Mouse (Mus musculus): Measurements from ENCODE around the gene Setdb2.
"Not testable (repeated sequence)": the region's sequence is repeated elsewhere in the genome, so short reads cannot be mapped to it uniquely, and the experiment has no call there.

The Setdb2 gene

DNA sequence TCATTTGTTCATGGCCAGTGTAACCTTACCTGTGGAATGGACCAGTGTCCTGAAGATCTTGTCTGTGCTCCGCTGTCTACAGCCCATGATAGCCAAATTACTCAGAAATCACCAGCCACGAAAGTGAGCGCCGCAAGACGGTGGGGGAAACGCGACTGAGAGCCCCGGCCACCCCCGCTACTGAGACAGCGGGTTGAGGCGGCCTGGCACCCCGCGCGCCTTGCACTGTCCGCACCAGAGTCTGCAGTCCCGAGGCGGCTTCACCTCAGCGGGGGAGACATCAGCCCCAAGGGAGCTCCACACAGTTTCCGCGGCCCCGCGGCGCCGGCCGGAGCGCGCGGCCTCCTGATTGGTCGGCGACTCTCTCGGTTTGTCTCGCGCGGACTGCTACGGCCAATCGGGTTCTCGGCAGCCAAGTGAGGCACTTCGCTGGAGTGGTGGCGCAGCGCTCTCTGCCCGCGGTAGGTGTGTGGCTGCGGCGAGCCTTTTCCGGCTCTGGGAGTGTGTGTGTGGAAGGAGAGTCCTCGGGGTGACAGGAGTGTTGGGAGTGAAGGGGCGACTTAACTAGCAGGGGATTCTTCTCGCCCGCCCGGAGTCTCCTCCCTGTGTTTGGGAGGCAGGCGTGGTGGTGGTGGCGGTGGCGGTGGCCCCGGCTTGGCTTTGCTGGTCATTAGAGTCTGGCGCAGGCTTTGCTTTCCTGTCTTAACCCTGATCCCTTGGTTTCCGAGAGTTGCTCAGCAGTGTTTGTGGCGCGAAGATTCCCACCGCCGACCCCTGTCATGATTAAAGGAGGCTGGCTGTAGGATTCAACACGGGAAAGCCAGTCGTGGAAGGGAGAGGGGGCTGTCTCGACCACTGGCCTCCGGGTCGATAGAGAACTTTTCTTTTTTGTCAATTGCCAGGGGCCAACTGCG, at the start of gene Setdb2, which contains the start of gene Cab39l:
TSS of gene Setdb2 (minus strand) at position 327 of the 914 bp plus-strand sequence.
TSS of gene Cab39l (plus strand) at position 415 of the 914 bp plus-strand sequence.
- DNase-seq (ENCODE audit: low spot score), result peak; percentile 93

GRCm38 (mm10) chr14:59485247-59485810, 44.6 kb upstream of the Setdb2 start:
- DNase-seq (ENCODE audit: low spot score), result no peak

- DNase-seq (ENCODE audit: low spot score), result peak; percentile 44
These were observed 38.0 kb upstream of the Setdb2 start for GRCm38 (mm10) chr14:59478699-59479098.

DNA sequence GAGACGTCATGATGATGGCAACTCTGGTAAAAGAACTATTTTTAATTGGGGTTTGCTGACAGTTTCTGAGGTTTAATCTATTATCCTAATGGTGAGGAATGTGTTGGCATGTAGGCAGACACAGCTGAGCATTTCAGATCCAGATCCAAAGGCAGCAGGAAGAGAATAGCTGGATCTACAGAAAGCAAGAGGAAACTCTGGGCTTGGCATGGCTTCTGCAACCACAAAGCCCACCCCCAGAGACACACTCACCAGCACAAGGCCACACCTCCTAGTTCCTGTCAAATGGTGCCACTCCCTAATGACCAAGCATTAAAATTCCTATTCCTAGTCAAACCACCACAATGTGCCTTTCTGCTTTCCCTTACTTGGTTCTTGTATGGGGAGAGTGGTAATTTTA, 30.1 kb upstream of the Setdb2 start:
- no peak for DNase-seq (ENCODE audit: low spot score)

- no peak for DNase-seq (ENCODE audit: low spot score)
These were observed 27.1 kb upstream of the Setdb2 start for GRCm38 (mm10) chr14:59467798-59468197.

DNA sequence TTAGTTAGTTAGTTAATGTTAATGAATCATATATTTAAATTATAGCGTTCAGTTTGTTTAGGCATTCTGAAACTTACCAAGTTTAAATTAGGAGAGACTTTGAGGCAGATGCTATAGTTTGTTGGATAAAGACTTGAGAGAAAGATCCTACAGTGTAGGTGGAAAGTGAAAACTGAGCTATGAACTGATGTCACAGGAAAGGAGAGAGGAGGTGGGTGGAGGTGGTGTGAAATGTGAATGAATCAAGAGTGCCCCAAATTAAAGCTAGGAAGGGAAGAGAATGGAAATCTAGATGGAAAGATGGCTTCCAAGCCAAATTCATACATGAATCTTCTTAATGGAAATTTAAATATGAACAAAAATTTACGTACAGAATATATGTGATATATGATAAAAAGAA, 25.8 kb upstream of the Setdb2 start:
- no peak for DNase-seq (ENCODE audit: low spot score)

- DNase-seq (ENCODE audit: low spot score), result no peak
These were observed 7.3 kb upstream of the Setdb2 start for GRCm38 (mm10) chr14:59447981-59448380.

GRCm38 (mm10) chr14:59445421-59445820, 4.7 kb upstream of the Setdb2 start:
- no peak for DNase-seq (ENCODE audit: low spot score)

DNA sequence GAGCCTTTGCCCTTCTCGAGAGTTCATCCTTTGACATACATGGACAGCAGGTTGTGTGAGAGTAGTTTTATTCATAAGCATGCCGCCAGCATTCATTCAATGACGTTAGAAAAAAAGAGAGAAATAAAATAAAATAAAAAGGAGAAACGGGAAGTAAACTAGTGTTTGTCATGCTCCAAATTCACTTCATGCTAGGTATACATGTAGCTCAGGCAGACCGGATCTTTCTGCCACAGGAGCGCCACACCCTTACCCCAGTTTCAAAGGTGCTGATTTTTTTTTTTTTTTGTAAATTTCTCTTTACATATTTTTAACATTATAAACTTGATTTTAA, 755 bp upstream of the Setdb2 start:
- no peak for DNase-seq (ENCODE audit: low spot score)

- no peak for DNase-seq (ENCODE audit: low spot score)
These were observed 645 bp downstream of the Setdb2 start for GRCm38 (mm10) chr14:59440039-59440438.

DNA sequence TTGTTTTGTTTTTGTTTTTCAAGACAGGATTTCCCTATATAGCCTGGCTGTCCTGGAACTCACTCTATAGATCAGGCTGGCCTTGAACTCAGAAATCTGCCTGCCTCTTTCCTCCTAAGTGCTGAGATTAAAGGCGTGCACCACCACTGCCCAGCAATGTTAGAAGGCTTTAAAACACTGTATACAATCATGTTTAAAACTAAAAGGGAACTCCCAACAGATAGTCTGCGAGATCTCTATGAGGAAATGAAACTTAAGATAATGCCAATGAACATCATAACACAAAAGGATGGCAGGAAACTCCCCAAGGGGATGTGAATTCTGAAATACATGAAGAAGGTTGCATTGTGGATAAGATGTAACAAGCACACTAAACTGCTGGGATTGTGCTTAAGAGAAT, 2.2 kb downstream of the Setdb2 start:
- no peak for DNase-seq (ENCODE audit: low spot score)

GRCm38 (mm10) chr14:59437398-59437797, 3.3 kb downstream of the Setdb2 start:
- DNase-seq (ENCODE audit: low spot score), result no peak

DNA sequence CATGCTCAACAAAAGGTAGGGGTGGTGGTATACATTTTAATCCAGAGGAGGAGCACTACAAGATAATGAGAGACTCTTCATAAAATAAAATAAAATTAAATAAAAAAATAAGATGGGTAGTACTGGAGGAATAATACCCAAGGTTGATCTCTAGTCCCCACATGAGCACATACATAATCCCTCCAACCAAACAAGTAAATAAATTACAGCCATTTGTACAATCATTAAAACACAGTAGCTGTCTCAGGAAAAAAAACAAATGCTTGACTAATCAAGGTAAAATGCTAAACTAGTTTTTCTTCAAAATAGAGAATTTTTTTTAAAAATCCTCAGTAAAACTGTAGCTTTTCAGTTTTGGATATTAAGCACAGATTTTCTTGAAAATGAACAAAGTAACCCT, 5.5 kb downstream of the Setdb2 start:
- DNase-seq (ENCODE audit: low spot score), result no peak

- DNase-seq (ENCODE audit: low spot score), result no peak
These were observed 6.8 kb downstream of the Setdb2 start for GRCm38 (mm10) chr14:59433902-59434301.

DNA sequence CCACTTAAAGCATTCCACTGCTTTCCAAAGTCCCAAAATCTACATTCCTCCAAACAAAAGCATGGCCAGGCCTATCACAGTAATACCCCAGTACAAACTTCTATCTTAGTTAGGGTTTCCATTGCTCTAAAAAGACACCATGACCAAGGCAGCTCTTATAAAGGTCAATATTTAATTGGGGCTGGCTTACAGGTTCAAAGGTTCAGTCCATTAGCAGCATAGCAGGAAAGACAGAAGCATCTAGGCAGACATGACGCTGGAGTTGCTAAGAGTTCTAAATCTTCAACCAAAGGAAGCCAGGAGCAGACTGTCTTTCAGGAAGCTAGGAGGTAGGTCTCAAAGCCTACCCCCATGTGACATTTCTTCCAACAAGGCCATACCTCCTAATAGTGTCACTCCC, 10.1 kb downstream of the Setdb2 start:
- DNase-seq (ENCODE audit: low spot score), result no peak

- DNase-seq (ENCODE audit: low spot score), result no peak
These were observed 17.6 kb downstream of the Setdb2 start for GRCm38 (mm10) chr14:59422912-59423663.

GRCm38 (mm10) chr14:59418171-59418570, 22.5 kb downstream of the Setdb2 start:
- no peak for DNase-seq (ENCODE audit: low spot score)

GRCm38 (mm10) chr14:59414979-59415378, 25.7 kb downstream of the Setdb2 start:
- DNase-seq (ENCODE audit: low spot score), result not testable (repeated sequence)

DNA sequence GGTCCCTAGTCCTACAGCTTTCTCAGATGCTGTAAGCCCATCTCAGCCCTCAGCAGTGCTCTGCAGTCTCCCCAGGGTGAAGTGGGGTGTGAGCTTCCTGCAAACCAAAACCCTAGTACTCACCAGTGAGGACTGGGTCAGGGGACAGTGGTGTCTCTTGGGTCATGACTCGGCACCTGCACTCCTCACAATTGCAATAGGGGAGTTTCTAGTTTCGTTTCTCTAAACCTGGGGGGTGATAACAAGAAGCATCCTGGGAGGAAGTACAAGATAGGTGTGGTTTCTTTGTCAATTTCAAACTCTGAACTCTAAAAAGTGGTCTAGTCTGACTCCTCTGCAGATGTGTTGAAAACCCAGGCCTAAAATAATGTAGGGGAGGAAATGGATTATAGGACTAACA, 43.7 kb downstream of the Setdb2 start:
- DNase-seq (ENCODE audit: low spot score), result no peak

DNA sequence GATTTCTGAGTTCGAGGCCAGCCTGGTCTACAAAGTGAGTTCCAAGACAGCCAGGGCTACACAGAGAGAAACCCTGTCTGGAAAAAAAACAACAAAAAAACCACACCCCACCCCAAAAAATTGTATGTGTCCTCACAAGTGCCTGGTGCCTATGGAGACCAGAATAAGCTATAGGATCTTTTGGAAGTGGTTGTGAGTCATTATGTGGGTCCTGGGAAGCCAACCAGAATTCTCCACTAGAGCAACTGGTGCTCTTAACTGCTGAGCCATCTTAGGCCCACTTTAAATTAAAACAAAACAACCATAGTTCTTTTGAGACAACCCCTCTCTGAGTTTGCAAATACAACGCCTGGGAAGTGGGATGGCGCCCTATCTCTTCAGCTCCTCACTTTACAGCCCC, 45.4 kb downstream of the Setdb2 start, which contains the start of gene Phf11c:
TSS of gene Phf11c (minus strand) at position 101 of the 400 bp plus-strand sequence.
- no peak for DNase-seq (ENCODE audit: low spot score)

DNA sequence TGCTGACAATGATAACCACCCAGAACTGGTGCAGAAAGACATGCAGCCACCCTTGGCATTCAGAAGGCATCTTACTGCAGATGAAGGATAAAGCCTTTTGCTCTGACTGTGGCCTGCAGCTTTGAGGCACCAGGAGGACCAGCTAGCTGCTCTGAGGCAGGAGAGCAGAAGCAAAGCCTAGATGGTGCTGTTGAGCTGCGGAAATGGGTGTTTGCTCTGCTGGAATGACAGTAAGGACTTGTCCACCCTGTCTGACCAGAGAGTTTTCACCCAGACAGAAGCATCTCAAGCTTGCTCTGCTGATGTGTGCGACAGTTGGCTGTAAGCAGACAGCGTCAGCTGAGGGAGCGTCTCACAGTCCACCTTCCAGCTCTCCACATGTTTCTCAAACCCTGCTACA, 50.5 kb downstream of the Setdb2 start:
- DNase-seq (ENCODE audit: low spot score), result peak; percentile 29

GRCm38 (mm10) chr14:59389532-59389931, 51.2 kb downstream of the Setdb2 start:
- no peak for DNase-seq (ENCODE audit: low spot score)
